Mouse (Mus musculus): ENCODE measurements around the gene Frmpd1.

The Frmpd1 gene

GRCm38 (mm10) chr4:45259232-45259832 is 74.7 kb downstream of the Frmpd1 start:
- DNase-seq (ENCODE audit: low read depth, low spot score): no peak
- Histone ChIP-seq H3K36me3 (ENCODE audit: control insufficient read depth, insufficient read depth, low read length, poor library complexity, severe bottlenecking) (no peaks in the 10 kb centered on the region), H3K27me3 (ENCODE audit: control insufficient read depth, insufficient read depth, low read length, poor library complexity, severe bottlenecking) (no peaks in the 10 kb centered on the region)

- DNase-seq (ENCODE audit: low read depth, low spot score): no peak
- Histone ChIP-seq H3K36me3 (ENCODE audit: control insufficient read depth, insufficient read depth, low read length, poor library complexity, severe bottlenecking) (no peaks in the 10 kb centered on the region), H3K27me3 (ENCODE audit: control insufficient read depth, insufficient read depth, low read length, poor library complexity, severe bottlenecking) (no peaks in the 10 kb centered on the region)
These were observed 76.9 kb downstream of the Frmpd1 start for GRCm38 (mm10) chr4:45261551-45261950.

DNA sequence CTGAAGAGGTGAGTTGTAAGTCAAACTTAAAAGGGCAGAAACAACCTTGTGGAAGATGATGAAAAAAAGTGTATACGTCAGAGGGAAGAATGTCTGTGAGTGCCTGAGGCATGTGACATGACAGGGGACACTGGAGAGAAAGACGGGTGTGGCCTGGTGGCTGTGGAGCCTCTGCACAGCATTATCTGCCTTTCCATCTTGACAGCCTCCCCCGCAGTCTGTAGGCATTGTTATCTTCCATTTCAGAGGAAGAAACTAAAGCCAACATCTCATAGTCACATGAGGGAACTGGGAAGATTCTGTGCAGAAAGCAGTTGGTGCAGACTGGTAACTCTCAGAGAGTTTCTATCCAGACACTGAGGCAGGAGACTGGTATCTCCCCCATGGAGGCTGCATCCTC is 83.2 kb downstream of the Frmpd1 start:
- Histone ChIP-seq H3K27me3 (ENCODE audit: control insufficient read depth, insufficient read depth, low read length, poor library complexity, severe bottlenecking) (no peaks in the 10 kb centered on the region), H3K36me3 (ENCODE audit: control insufficient read depth, insufficient read depth, low read length, poor library complexity, severe bottlenecking) (no peaks in the 10 kb centered on the region)
- DNase-seq (ENCODE audit: low read depth, low spot score): no peak

- H3K27me3 ChIP-seq (ENCODE audit: control insufficient read depth, insufficient read depth, low read length, poor library complexity, severe bottlenecking): no peaks in the 10 kb centered on the region
These were observed 86.4 kb downstream of the Frmpd1 start for GRCm38 (mm10) chr4:45271041-45271452.

GRCm38 (mm10) chr4:45275770-45276169 is 91.1 kb downstream of the Frmpd1 start:
- Histone ChIP-seq H3K27me3 (ENCODE audit: control insufficient read depth, insufficient read depth, low read length, poor library complexity, severe bottlenecking) (no peaks in the 10 kb centered on the region), H3K36me3 (ENCODE audit: control insufficient read depth, insufficient read depth, low read length, poor library complexity, severe bottlenecking) (no peaks in the 10 kb centered on the region)
- DNase-seq (ENCODE audit: low read depth, low spot score): no peak

More at GRCm38 (mm10) chr4:45271041-45271452, 86.4 kb downstream of the Frmpd1 start:
- DNase-seq (ENCODE audit: low read depth, low spot score): no peak
- H3K36me3 ChIP-seq (ENCODE audit: control insufficient read depth, insufficient read depth, low read length, poor library complexity, severe bottlenecking): no peaks in the 10 kb centered on the region

DNA sequence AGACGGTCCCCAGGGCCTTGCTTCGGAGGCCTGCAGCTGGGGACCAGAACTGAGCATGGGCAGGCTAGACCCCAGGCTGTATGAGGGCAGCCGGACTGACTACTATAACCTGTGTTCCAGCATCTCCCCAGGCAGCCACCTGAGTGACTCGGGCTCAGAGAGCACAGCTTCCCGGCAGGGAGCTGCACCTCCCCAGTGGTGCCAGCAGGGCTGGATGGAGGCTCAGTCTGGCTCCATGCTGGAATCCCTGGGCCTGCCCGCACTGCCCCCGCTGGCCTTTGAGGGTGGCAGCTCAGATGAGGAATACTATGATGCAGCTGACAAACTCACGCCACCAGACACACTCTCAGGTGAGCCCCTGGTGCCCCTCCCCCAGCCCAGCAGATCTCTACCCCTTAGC is 94.6 kb downstream of the Frmpd1 start:
- H3K27me3 ChIP-seq (ENCODE audit: control insufficient read depth, insufficient read depth, low read length, poor library complexity, severe bottlenecking): no peaks in the 10 kb centered on the region
- no peak for DNase-seq (ENCODE audit: low read depth, low spot score)
- H3K36me3 ChIP-seq (ENCODE audit: control insufficient read depth, insufficient read depth, low read length, poor library complexity, severe bottlenecking): no peaks in the 10 kb centered on the region

DNA sequence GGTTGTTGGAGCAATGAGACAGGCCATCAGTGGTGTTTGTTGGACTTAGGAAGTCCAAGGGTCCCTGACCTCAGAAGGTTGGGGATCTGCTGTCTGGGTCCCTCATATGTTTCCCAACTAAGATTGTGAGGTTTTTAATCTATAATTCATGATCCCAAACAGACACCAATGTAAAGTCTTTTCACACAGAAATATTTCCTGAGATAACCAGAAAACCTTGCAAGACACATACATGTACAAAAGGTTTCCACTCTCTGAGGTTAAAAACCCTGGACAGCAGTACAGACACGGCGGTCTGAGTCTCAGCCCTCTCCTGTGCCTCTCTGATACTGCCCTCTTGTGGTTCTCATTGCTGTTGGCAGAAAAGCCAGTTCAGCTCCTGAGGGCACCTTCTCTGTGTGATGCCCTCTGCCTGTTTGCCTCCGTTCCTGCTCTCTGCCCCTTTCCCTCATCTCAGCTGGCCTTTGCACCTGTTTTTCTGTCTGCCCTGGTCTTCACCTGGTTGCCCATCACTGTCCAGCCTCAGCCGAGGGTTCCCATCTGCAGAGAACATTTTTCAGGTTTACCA is 95.4 kb downstream of the Frmpd1 start:
- DNase-seq (ENCODE audit: low read depth, low spot score): peak; percentile 80
- no peaks in the 10 kb centered on the region for H3K27me3 ChIP-seq (ENCODE audit: control insufficient read depth, insufficient read depth, low read length, poor library complexity, severe bottlenecking)
- H3K36me3 ChIP-seq (ENCODE audit: control insufficient read depth, insufficient read depth, low read length, poor library complexity, severe bottlenecking): no peaks in the 10 kb centered on the region

DNA sequence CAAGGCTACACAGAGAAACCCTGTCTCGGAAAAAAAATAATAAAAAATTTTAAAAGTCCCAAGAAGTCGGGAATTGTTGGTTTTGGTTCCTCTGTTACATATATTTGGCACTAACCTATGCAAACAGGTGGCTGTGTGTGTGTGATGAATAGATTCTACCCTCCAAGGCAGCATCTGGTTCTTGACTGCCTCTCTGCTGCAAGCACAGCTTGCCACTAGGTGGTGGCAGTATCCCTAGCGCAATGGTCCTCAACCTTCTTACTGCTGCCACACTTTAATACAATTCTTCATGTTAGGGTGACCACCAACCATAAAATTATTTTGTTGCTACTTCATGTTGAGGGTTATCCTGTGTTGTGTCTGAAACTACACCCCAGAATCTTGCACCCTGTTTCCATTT is 101.6 kb downstream of the Frmpd1 start:
- DNase-seq (ENCODE audit: low read depth, low spot score): peak; percentile 42
- no peaks in the 10 kb centered on the region for H3K27me3 ChIP-seq (ENCODE audit: control insufficient read depth, insufficient read depth, low read length, poor library complexity, severe bottlenecking)
- no peaks in the 10 kb centered on the region for H3K36me3 ChIP-seq (ENCODE audit: control insufficient read depth, insufficient read depth, low read length, poor library complexity, severe bottlenecking)

DNA sequence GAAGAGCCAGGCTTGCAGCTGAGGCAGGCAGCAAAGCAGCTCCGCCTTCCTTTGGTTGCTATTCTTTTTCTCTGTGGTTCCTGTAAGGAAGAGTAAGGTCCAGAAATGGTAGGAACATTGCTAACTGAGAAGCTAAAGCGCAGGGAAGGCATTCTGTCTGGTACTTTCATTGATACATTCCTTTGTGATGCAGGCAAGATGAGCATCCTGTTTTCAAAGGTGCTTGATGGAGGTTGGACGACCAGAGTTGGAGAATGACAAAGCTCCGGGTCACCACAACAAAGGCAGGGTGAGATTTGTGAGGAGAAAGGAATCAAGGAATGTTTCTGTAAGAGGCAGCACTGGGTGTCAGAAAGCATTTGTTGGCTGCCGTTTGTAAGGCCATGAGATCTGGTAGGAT is 103.2 kb downstream of the Frmpd1 start:
- Histone ChIP-seq H3K27me3 (ENCODE audit: control insufficient read depth, insufficient read depth, low read length, poor library complexity, severe bottlenecking) (no peaks in the 10 kb centered on the region), H3K36me3 (ENCODE audit: control insufficient read depth, insufficient read depth, low read length, poor library complexity, severe bottlenecking) (no peaks in the 10 kb centered on the region)
- DNase-seq (ENCODE audit: low read depth, low spot score): no peak

- peak; percentile 90 for DNase-seq (ENCODE audit: low read depth, low spot score)
- H3K27me3 ChIP-seq (ENCODE audit: control insufficient read depth, insufficient read depth, low read length, poor library complexity, severe bottlenecking): no peaks in the 10 kb centered on the region
- no peaks in the 10 kb centered on the region for H3K36me3 ChIP-seq (ENCODE audit: control insufficient read depth, insufficient read depth, low read length, poor library complexity, severe bottlenecking)
These were observed 112.2 kb downstream of the Frmpd1 start, which contains the start of gene Trmt10b for GRCm38 (mm10) chr4:45296662-45297564. Trmt10b (plus strand) TSS chr4:45297127.

GRCm38 (mm10) chr4:45305536-45305935 is 120.9 kb downstream of the Frmpd1 start:
- Histone ChIP-seq H3K36me3 (ENCODE audit: control insufficient read depth, insufficient read depth, low read length, poor library complexity, severe bottlenecking) (peaks cover 2% of the 10 kb centered on the region), H3K27me3 (ENCODE audit: control insufficient read depth, insufficient read depth, low read length, poor library complexity, severe bottlenecking) (no peaks in the 10 kb centered on the region)
- DNase-seq (ENCODE audit: low read depth, low spot score): no peak

GRCm38 (mm10) chr4:45308046-45308445 is 123.4 kb downstream of the Frmpd1 start:
- DNase-seq (ENCODE audit: low read depth, low spot score): peak; percentile 29
- H3K27me3 ChIP-seq (ENCODE audit: control insufficient read depth, insufficient read depth, low read length, poor library complexity, severe bottlenecking): no peaks in the 10 kb centered on the region
- H3K36me3 ChIP-seq (ENCODE audit: control insufficient read depth, insufficient read depth, low read length, poor library complexity, severe bottlenecking): peaks cover 2% of the 10 kb centered on the region

DNA sequence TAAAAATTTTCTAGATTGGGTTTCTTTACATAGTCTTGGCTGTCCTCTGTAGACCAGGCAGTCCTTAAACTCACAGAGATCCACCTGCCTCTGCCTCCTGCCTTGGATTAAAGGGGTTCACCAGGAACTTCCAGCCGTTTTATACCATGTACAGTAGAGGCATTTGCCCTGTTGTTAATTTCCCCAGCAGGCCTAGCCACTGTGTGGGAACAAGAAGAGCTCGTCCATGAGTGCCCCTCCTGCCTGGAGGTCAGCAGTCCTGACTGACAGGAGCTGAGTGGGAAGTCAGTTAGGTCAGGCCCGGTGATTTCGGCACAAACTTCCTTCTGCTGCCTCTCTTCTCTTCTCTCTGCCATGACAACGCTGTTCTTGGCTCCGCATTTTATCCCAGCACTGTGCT is 123.9 kb downstream of the Frmpd1 start:
- DNase-seq (ENCODE audit: low read depth, low spot score): no peak
- Histone ChIP-seq H3K27me3 (ENCODE audit: control insufficient read depth, insufficient read depth, low read length, poor library complexity, severe bottlenecking) (no peaks in the 10 kb centered on the region), H3K36me3 (ENCODE audit: control insufficient read depth, insufficient read depth, low read length, poor library complexity, severe bottlenecking) (peaks cover 2% of the 10 kb centered on the region)

DNA sequence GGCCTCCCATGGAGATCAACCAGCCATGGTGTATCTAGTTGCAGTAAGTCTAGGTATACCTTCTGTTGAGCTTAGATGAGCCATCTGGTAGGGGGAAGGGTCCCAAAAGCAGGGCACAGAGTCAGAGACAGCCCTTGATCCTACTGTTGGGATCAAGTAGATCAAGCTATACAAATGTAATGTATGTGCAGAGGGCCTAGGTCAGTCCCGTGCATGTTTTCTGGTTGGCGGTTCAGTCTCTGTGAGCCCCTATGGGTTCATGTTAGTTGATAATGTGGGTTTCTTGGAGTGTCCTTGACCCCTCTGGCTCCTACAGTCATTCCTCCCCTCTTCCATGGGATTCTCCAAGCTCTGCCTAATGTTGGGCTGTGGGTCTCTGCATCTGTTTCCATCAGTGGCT is 126.4 kb downstream of the Frmpd1 start:
- no peaks in the 10 kb centered on the region for H3K27me3 ChIP-seq (ENCODE audit: control insufficient read depth, insufficient read depth, low read length, poor library complexity, severe bottlenecking)
- no peak for DNase-seq (ENCODE audit: low read depth, low spot score)
- peaks cover 6% of the 10 kb centered on the region for H3K36me3 ChIP-seq (ENCODE audit: control insufficient read depth, insufficient read depth, low read length, poor library complexity, severe bottlenecking)

- H3K36me3 ChIP-seq (ENCODE audit: control insufficient read depth, insufficient read depth, low read length, poor library complexity, severe bottlenecking): peaks cover 1% of the 10 kb centered on the region
- DNase-seq (ENCODE audit: low read depth, low spot score): peak; percentile 86
- H3K27me3 ChIP-seq (ENCODE audit: control insufficient read depth, insufficient read depth, low read length, poor library complexity, severe bottlenecking): no peaks in the 10 kb centered on the region
These were observed 135.6 kb downstream of the Frmpd1 start for GRCm38 (mm10) chr4:45320159-45320816.

All from splenic B cell, adult 2 months (primary cell).